Mouse (Mus musculus): ENCODE results near the gene Rab11fip5. TPM values are rescaled to one million over a fixed set of nuclear protein-coding genes. Genes with fewer than 3 reads are reported as not detected.

The Rab11fip5 gene
- polyA plus RNA-seq, 1 experiment from 2014 or later, result 15.7 TPM

GRCm38 (mm10) chr6:85363231-85363905 lies 11.1 kb downstream of the Rab11fip5 start:
- Histone ChIP-seq H3K27me3 (replicated peaks; ENCODE audit: control insufficient read depth, insufficient read depth, low read length) (no peaks in the 10 kb centered on the region), H3K9ac (ENCODE audit: low read depth, low read length) (no peak overlapping the region), H3K4me1 (ENCODE audit: control insufficient read depth, insufficient read depth, low read length) (peaks cover 8% of the 10 kb centered on the region; the same call in 1 of the 2 replicates), H3K4me3 (ENCODE audit: low read depth, low read length) (no peak overlapping the region), H3K27ac (replicated peaks; ENCODE audit: low read depth, low read length) (no peak overlapping the region), H3K36me3 (ENCODE audit: control insufficient read depth, insufficient read depth, low read length) (no peaks in the 10 kb centered on the region), H3K4me2 (ENCODE audit: low read depth, low read length) (no peak overlapping the region), H3K9me3 (ENCODE audit: control insufficient read depth, low read length) (no peaks in the 10 kb centered on the region)
- WGBS, result 91% methylated on average over 5 of the region's 5 CpGs
- ATAC-seq (ENCODE audit: low read depth) (no peak), DNase-seq (ENCODE audit: low spot score) (no peak)

GRCm38 (mm10) chr6:85362610-85363009 lies 11.8 kb downstream of the Rab11fip5 start:
- ATAC-seq (ENCODE audit: low read depth) (no peak), DNase-seq (ENCODE audit: low spot score) (no peak)
- Histone ChIP-seq H3K9ac (ENCODE audit: low read depth, low read length) (no peak overlapping the region), H3K36me3 (ENCODE audit: control insufficient read depth, insufficient read depth, low read length) (no peaks in the 10 kb centered on the region), H3K4me3 (ENCODE audit: low read depth, low read length) (no peak overlapping the region), H3K4me1 (ENCODE audit: control insufficient read depth, insufficient read depth, low read length) (peaks cover 8% of the 10 kb centered on the region; the same call in 1 of the 2 replicates), H3K9me3 (ENCODE audit: control insufficient read depth, low read length) (no peaks in the 10 kb centered on the region), H3K4me2 (ENCODE audit: low read depth, low read length) (no peak overlapping the region), H3K27me3 (replicated peaks; ENCODE audit: control insufficient read depth, insufficient read depth, low read length) (no peaks in the 10 kb centered on the region), H3K27ac (replicated peaks; ENCODE audit: low read depth, low read length) (no peak overlapping the region)
- WGBS, result 81% methylated on average over 5 of the region's 5 CpGs

- Histone ChIP-seq H3K36me3 (ENCODE audit: control insufficient read depth, insufficient read depth, low read length) (no peaks in the 10 kb centered on the region), H3K27me3 (replicated peaks; ENCODE audit: control insufficient read depth, insufficient read depth, low read length) (no peaks in the 10 kb centered on the region), H3K27ac (replicated peaks; ENCODE audit: low read depth, low read length) (no peak overlapping the region), H3K9me3 (ENCODE audit: control insufficient read depth, low read length) (no peaks in the 10 kb centered on the region), H3K4me3 (ENCODE audit: low read depth, low read length) (no peak overlapping the region), H3K4me1 (ENCODE audit: control insufficient read depth, insufficient read depth, low read length) (no peaks in the 10 kb centered on the region), H3K4me2 (ENCODE audit: low read depth, low read length) (no peak overlapping the region), H3K9ac (ENCODE audit: low read depth, low read length) (no peak overlapping the region)
- ATAC-seq (ENCODE audit: low read depth) (no peak), DNase-seq (ENCODE audit: low spot score) (no peak)
- WGBS, result 77% methylated on average over 5 of the region's 5 CpGs
These were observed 14.1 kb downstream of the Rab11fip5 start for GRCm38 (mm10) chr6:85360311-85360710.

GRCm38 (mm10) chr6:85358877-85359276 lies 15.6 kb downstream of the Rab11fip5 start:
- 76% methylated on average over 1 of the region's 1 CpGs for WGBS
- H3K4me3 ChIP-seq (ENCODE audit: low read depth, low read length), result no peak overlapping the region
- no peak for DNase-seq (ENCODE audit: low spot score)
- H3K9ac ChIP-seq (ENCODE audit: low read depth, low read length), result no peak overlapping the region
- H3K4me2 ChIP-seq (ENCODE audit: low read depth, low read length), result no peak overlapping the region
- no peaks in the 10 kb centered on the region for H3K9me3 ChIP-seq (ENCODE audit: control insufficient read depth, low read length)
- no peak overlapping the region for H3K27ac ChIP-seq (replicated peaks; ENCODE audit: low read depth, low read length)
- no peak for ATAC-seq (ENCODE audit: low read depth)
- no peaks in the 10 kb centered on the region for H3K4me1 ChIP-seq (ENCODE audit: control insufficient read depth, insufficient read depth, low read length)
- H3K27me3 ChIP-seq (replicated peaks; ENCODE audit: control insufficient read depth, insufficient read depth, low read length), result no peaks in the 10 kb centered on the region
- H3K36me3 ChIP-seq (ENCODE audit: control insufficient read depth, insufficient read depth, low read length), result no peaks in the 10 kb centered on the region

- DNase-seq (ENCODE audit: low spot score), result no peak
- Histone ChIP-seq H3K4me2 (ENCODE audit: low read depth, low read length) (no peak overlapping the region), H3K4me1 (ENCODE audit: control insufficient read depth, insufficient read depth, low read length) (no peaks in the 10 kb centered on the region), H3K36me3 (ENCODE audit: control insufficient read depth, insufficient read depth, low read length) (no peaks in the 10 kb centered on the region), H3K9ac (ENCODE audit: low read depth, low read length) (no peak overlapping the region), H3K27me3 (replicated peaks; ENCODE audit: control insufficient read depth, insufficient read depth, low read length) (no peaks in the 10 kb centered on the region), H3K9me3 (ENCODE audit: control insufficient read depth, low read length) (no peaks in the 10 kb centered on the region), H3K27ac (replicated peaks; ENCODE audit: low read depth, low read length) (no peak overlapping the region), H3K4me3 (ENCODE audit: low read depth, low read length) (no peak overlapping the region)
- no peak for ATAC-seq (ENCODE audit: low read depth)
- WGBS, result 60% methylated on average over 4 of the region's 4 CpGs
These were observed 17.6 kb downstream of the Rab11fip5 start for GRCm38 (mm10) chr6:85356682-85357465.

- H3K4me1 ChIP-seq (ENCODE audit: control insufficient read depth, insufficient read depth, low read length), result no peaks in the 10 kb centered on the region
- H3K9ac ChIP-seq (ENCODE audit: low read depth, low read length), result no peak overlapping the region
- no peak overlapping the region for H3K4me2 ChIP-seq (ENCODE audit: low read depth, low read length)
- H3K4me3 ChIP-seq (ENCODE audit: low read depth, low read length), result no peak overlapping the region
- ATAC-seq (ENCODE audit: low read depth), result no peak
- H3K36me3 ChIP-seq (ENCODE audit: control insufficient read depth, insufficient read depth, low read length), result no peaks in the 10 kb centered on the region
- no peaks in the 10 kb centered on the region for H3K27me3 ChIP-seq (replicated peaks; ENCODE audit: control insufficient read depth, insufficient read depth, low read length)
- H3K9me3 ChIP-seq (ENCODE audit: control insufficient read depth, low read length), result no peaks in the 10 kb centered on the region
- no peak overlapping the region for H3K27ac ChIP-seq (replicated peaks; ENCODE audit: low read depth, low read length)
- WGBS, result 94% methylated on average over 2 of the region's 2 CpGs
- no peak for DNase-seq (ENCODE audit: low spot score)
These were observed 18.7 kb downstream of the Rab11fip5 start for GRCm38 (mm10) chr6:85355753-85356152.

GRCm38 (mm10) chr6:85354709-85355108 lies 19.7 kb downstream of the Rab11fip5 start:
- WGBS, result 65% methylated on average over 6 of the region's 6 CpGs
- Histone ChIP-seq H3K4me2 (ENCODE audit: low read depth, low read length) (no peak overlapping the region), H3K27me3 (replicated peaks; ENCODE audit: control insufficient read depth, insufficient read depth, low read length) (no peaks in the 10 kb centered on the region), H3K4me3 (ENCODE audit: low read depth, low read length) (no peak overlapping the region), H3K9ac (ENCODE audit: low read depth, low read length) (no peak overlapping the region), H3K4me1 (ENCODE audit: control insufficient read depth, insufficient read depth, low read length) (no peaks in the 10 kb centered on the region), H3K36me3 (ENCODE audit: control insufficient read depth, insufficient read depth, low read length) (no peaks in the 10 kb centered on the region), H3K9me3 (ENCODE audit: control insufficient read depth, low read length) (no peaks in the 10 kb centered on the region), H3K27ac (replicated peaks; ENCODE audit: low read depth, low read length) (no peak overlapping the region)
- ATAC-seq (ENCODE audit: low read depth) (no peak), DNase-seq (ENCODE audit: low spot score) (no peak)

GRCm38 (mm10) chr6:85353706-85354105 lies 20.7 kb downstream of the Rab11fip5 start:
- Histone ChIP-seq H3K4me2 (ENCODE audit: low read depth, low read length) (no peak overlapping the region), H3K4me3 (ENCODE audit: low read depth, low read length) (no peak overlapping the region), H3K27ac (replicated peaks; ENCODE audit: low read depth, low read length) (no peak overlapping the region), H3K36me3 (ENCODE audit: control insufficient read depth, insufficient read depth, low read length) (no peaks in the 10 kb centered on the region), H3K9ac (ENCODE audit: low read depth, low read length) (no peak overlapping the region), H3K4me1 (ENCODE audit: control insufficient read depth, insufficient read depth, low read length) (no peaks in the 10 kb centered on the region), H3K27me3 (replicated peaks; ENCODE audit: control insufficient read depth, insufficient read depth, low read length) (no peaks in the 10 kb centered on the region), H3K9me3 (ENCODE audit: control insufficient read depth, low read length) (no peaks in the 10 kb centered on the region)
- ATAC-seq (ENCODE audit: low read depth) (no peak), DNase-seq (ENCODE audit: low spot score) (no peak)
- 66% methylated on average over 3 of the region's 3 CpGs for WGBS
